Mouse (Mus musculus) kidney, adult 8-10 months (tissue): ENCODE data around the gene Eif4g3.

ENCODE experiments used
- DNase-seq, 2 experiments: peaks; one replicate each; pipeline ENCODE4 v3.0.0; 2022

Gene Eif4g3

GRCm38 (mm10) chr4:138063372-138064265 is 70.8 kb downstream of the Eif4g3 start:
- no peak for DNase-seq

DNA sequence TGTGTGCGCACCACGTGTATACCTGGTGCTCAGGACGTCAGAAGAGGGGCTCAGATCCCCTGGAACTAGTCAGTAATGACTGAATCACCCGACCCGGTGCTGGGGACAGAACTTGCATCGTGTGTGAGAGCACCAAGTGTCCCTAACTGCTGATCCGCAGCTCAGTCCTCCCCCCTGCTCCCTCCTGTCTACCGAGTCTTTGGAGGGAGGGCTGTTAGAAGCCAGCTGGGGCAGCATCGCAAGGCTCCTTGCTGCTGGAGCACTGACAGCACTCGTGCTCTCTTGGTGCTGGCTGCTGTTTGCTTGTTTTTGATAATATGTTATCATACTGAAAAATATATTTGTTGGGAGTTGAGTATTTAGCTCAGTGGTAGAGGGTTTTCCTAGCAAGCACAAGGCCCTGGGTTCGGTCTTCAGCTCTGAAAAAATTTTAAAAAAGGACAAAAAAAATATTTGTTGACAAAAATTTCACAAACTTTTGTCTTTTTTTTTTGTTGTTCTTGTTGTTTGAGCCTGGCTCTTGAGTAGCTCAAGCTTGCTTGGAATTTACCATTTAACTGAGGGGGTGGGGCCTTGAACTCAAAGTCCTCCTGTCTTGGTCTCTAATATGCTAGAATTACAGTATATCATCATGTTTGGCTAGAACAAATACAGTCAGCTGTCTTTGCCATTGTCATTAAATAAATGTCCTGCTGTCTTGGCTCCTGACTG is 72.2 kb downstream of the Eif4g3 start:
- DNase-seq = peak; percentile 36 to 44

DNA sequence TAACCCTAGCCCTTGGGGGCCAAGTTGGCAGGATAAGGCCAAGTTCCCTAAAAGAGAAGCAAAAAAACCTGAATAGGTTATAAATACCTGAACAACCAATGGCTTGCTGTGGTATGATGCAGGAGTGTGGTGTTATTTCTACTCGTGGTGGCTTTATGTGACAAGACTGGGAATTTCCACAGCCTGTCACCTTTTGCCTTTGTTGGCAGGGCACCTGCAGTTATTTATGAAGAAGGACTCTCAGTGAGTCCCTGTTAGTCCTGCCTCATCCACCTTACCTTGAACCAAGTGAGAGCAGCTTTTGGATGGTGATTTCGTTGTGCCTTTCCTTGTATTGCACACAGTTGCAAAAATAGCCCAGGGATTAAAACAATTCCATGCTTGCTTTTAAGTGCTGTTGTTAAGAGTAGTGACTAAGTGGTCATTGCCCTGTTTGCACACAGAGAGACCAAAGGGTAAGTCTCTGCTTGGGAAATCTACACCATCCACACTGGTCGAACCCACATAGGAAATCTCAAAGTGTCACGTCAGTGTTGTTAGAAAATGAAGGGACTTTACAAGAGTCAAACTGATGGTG is 72.9 kb downstream of the Eif4g3 start:
- DNase-seq = peak in 1 of 2 experiments; percentile 27

- DNase-seq = no peak
Measured at GRCm38 (mm10) chr4:138066421-138066820, 73.6 kb downstream of the Eif4g3 start.

DNA sequence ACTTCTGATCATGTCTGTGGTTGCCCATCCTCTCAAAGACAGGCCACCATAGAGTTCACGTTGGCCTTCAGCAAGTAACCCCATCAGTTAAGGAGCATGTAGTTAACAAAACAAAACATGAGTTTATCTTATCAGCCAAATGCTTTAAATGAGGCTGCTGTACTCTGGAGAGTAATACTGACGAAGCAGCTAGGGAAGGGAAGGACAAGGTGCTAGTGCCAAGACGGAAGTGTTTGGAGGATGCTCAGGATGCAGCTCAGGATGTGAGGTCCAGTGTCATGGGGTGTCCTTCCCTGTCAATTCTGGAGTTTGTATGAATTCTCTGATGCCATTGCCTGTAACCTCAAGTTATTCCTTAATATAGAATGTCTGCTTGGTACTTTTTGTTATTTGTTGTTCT is 75.0 kb downstream of the Eif4g3 start:
- DNase-seq = no peak

DNA sequence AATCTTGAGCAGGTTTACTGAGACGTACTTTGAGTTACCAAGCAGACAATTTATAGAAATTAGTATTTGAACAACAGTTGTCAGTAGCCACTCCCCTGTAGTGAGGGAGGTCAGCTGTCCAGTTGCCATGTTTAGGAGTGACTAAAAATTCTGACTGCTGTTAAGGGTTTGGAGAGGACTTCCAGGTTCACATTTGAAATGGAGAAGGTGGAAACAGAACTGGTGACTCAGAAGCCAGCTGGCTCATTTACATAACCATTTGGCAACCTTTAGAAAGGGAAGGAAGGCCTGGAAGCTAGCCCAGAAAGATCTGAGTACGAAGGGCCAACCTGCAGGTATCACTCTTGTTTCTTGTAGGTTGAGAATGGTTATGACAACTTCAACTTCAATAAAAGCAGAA is 75.8 kb downstream of the Eif4g3 start:
- DNase-seq = peak; percentile 88

DNA sequence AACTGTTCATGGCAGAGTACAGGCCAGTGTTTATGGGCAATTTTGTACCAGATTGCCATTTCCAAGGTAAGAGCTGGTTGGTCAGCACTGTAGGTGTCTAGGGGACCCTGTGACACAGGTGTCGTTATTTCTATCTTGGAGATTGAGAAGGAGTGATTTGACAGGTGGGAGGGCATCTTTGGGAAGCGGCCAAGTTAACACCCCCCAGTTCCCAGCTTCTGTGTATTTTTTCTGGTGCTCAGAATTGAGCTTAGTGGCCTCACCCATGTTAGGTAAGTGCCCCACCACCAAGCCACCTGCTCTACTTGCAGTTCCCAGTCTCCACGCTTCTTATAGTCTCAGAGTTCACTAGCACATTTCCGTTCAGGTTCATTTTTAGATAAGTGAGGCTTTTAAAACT is 76.5 kb downstream of the Eif4g3 start:
- DNase-seq = no peak

DNA sequence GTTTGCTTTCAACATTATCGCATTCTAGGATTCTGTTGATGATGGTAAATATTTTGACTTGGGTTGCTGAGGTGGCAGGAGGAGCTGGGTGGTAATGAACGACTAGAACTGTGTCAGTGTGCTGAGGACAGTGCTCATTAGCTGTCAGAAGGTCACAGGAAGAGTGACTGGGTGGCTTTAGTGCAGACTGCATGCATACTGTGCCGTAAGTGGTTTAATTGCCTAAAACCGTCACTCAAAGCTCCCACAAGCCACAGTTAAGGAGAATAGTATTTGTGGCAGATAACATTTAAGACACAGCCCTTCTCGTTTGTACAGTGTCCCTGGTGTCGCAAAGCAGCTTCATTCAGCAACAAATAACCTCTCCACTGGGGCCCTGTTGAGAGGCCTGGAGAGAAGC is 78.7 kb downstream of the Eif4g3 start:
- DNase-seq = no peak

- no peak for DNase-seq
Measured at GRCm38 (mm10) chr4:138073086-138073485, 80.3 kb downstream of the Eif4g3 start.

DNA sequence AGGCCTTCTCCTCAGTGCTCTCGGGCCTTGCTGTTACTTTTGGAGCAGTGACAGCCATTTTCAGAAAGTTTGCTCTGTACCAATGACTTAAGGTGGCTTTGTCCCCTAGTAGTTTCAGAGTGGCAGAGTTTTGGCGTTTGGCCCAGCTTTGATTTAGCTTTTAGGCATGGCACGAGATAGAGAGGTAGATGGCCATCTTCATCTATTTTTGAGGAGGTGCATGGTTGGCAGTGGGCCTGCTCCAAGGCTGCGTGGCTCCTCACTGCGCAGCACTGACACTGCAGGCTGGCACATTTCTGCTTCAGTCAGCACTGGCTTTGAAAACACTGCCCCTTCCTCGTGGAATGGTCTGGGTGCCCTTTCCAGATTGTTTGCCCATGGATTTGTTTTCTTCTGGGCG is 80.7 kb downstream of the Eif4g3 start:
- DNase-seq = peak in 1 of 2 experiments; percentile 47

GRCm38 (mm10) chr4:138074896-138075584 is 82.2 kb downstream of the Eif4g3 start:
- DNase-seq = no peak

- no peak for DNase-seq
Measured at GRCm38 (mm10) chr4:138077663-138078295, 85.0 kb downstream of the Eif4g3 start.

- DNase-seq = no peak
Measured at GRCm38 (mm10) chr4:138079234-138079633, 86.4 kb downstream of the Eif4g3 start.

DNA sequence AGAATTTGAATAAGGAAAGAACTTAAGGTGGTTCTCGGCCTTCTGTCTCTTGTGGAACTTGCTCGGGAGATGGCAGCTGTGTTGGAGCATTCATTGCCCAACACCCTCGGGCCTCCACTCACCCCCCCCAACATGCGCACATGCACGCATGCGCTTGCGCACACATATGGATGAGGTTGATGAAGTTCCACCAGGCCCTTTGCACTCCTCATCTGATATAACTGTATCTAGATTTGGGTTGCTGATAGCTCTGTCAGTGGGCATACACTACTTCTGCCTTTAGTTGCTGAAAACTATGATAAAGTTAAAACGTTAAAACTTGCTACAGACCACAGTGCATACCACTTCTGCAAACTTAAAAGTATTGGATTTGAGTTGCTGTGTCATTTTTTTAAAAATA is 89.6 kb downstream of the Eif4g3 start:
- no peak for DNase-seq

DNA sequence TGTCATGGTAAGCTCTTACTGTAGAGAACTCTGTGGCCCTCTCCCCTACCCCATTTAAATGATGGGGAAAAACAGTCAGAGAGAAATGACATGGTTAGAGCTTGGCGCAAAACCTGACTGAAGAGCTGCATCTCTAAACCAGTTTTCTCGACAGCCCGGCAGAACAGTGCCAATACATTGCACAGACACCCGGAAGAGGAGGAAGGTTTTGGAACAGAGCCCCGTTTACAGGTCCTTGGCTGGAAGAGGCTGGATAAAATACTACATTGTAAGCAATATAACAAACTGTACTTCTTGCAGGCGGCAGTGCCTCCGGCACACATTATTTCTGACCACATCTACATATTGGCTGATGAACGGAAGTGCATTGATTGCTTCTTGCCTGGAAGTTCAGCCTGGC is 91.3 kb downstream of the Eif4g3 start:
- DNase-seq = no peak

DNA sequence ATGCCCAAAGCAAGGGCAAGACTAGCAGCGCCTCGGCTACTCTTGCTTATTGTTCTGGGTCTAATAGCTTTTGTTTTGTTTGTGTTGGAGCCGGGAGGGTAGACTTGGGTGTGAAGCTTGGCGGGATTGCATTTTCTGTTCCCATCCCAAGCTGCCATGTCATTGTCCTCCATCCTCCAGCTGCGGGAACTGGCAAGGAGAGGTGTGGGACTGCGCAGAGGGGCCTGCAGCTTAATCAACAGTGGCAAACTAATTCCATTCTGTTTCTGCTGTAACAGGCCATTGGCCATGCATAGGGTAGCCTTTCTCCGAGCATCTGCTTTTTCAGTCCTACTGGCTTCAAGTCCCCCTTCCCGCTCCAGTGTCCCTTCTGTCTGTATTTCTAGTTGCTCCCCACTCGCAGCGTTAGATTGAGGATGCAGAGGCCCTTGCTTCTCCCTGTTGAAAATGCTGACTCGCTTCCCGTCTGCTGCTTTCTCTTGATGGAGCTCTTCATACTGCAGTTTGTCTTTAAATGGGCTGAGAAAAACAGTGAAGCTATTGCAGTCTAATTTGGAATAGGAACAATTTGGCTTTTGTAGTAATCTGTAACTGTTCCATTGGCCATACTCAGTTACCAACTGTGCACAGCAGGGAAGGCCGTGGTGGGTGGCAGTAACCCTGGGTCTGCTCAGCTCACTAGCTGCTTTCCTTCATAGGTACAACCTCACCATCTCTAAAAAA is 92.2 kb downstream of the Eif4g3 start:
- DNase-seq = no peak

- no peak for DNase-seq
Measured at GRCm38 (mm10) chr4:138086949-138087348, 94.1 kb downstream of the Eif4g3 start.

GRCm38 (mm10) chr4:138089512-138089911 is 96.7 kb downstream of the Eif4g3 start:
- no peak for DNase-seq

- DNase-seq = no peak
Measured at GRCm38 (mm10) chr4:138091562-138092194, 98.9 kb downstream of the Eif4g3 start.

DNA sequence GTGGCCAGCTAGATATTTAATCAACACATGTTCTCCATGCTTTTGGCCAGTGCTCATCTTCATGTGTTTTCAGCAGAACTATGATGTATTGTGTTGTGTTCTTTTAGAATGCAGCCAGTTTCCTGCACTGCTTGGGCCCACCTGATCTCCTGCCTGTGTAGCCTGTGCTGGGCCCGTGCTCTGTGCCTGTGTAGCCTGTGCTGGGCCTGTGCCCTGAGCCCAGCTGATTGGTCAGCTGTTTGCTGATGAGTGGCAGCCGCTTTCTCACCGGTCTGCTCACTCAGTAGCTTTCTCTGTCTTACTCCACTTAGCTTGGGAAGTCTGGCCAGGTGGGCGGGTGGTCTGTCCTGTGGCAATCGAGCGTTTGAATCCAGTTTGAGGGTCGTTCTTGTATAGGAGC is 107.6 kb downstream of the Eif4g3 start:
- no peak for DNase-seq

DNA sequence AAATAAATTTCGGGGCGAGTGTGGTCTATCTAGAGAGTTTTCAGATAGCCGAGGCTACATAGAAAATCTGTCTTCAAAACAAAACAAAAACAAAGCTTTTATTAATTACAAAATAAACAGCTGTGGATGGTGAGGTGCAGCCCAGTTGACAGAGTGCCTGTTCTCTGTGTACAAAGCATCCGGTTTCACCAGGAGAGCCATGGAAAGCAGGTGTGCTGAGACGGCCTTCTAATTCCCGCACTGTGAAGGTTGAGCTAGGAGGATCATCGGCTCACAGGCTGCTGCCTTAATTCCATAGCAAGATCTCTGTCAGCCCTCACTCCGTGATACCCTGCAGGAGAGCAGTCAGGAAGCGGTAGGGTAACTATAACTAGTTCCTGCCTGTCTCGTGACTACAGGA is 109.0 kb downstream of the Eif4g3 start:
- no peak for DNase-seq
